Mouse (Mus musculus): ENCODE data around the gene Gnas.

DNA sequence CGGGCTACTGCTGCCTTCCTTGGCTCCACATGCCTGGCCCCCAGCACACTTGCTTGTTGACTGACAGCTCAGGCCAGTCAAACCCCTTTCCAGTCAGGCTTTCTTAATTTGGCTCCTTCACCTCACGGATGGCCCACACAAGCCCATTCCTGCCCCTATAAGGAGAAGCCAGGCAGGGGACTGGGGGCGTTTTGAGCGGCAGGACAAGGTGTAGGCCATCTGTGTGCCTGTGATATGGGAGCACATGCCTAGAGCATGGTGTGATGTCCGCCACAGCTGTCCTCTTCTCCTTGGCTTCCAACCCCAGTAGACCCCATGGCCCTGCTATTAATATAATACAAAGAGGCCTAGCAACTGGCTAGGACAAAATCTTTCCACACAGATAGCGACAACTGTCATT, 12.7 kb upstream of the Gnas start:
- TF ChIP-seq CTCF (IDR thresholded peaks at IDR 0.05; ENCODE audit: control insufficient read depth, insufficient read depth, insufficient read length) (no peak), MAX (IDR thresholded peaks at IDR 0.05) (no peak), MYOG (IDR thresholded peaks at IDR 0.05; ENCODE audit: control insufficient read depth, extremely low read depth, insufficient read length) (no peak)
